Mouse (Mus musculus): Measurements from ENCODE around the gene Sms. TPM values are rescaled to one million over a fixed set of nuclear protein-coding genes. Genes with fewer than 3 reads are reported as not detected.

Gene Sms
- total RNA-seq, 1 experiment from 2014 or later, result 95.3 TPM

DNA sequence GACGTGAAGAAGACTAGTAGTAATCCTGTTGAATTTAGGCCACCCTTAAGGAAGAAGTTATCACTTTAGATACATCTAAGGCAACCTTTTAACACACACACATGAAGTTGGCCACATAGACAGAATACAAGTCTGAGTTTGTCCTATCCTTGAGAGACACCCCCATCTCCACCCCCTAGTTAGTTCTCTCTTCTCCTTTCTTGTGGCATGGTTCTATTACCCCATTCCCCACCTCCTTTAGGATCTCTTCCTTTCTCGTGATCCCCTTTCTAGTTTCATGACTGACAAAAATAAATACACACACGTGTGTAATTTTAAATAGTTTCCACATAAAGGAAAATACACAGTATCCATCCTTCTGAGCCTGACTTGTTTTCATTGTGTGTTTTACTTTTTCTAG is 23.3 kb downstream of the Sms start:
- no peak for ATAC-seq (replicated peaks in 1 of 2; ENCODE audit: insufficient read depth in 1 of 2, low FRiP score in 2 of 2, low TSS enrichment in 1 of 2, low read depth in 1 of 2, poor library complexity in 2 of 2, severe bottlenecking in 2 of 2)

DNA sequence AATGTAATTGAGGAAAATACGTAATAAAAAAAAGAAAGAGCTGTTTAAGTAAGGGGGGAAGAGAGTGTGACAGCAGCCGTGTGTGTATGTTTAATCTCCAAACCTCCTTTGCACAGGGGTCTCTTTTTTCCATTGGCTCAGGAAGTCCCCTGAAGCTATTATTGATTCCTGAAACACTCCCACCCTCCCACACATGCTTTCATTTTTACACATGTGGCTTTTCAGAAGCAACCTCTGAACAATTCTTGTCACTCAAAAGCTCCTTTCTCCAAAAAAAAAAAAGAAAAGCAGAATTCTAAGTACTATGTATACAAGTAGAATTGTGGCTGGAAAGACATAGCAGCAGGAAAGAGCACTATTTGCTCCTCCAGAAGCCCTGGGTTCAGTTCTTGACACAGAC is 24.0 kb downstream of the Sms start:
- ATAC-seq (replicated peaks in 1 of 2; ENCODE audit: insufficient read depth in 1 of 2, low FRiP score in 2 of 2, low TSS enrichment in 1 of 2, low read depth in 1 of 2, poor library complexity in 2 of 2, severe bottlenecking in 2 of 2), result no peak

DNA sequence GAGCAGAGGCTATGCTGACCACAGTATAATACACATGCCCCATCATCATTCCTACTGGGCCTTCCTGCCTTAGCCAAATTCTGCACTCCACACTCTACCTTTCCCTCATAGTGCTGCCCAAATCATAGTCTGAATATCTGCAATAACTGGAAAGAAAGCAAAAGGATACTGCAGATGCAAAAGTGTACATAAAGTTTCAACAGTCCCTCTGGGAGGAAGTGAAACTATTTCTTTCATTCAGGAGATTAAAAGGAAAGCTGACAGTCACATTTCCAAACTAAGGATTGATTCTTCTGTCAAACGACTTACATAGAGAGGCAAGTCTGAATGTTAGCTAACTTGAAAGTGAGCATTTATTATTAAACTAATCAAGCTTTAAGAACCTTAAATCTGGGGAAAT is 26.1 kb downstream of the Sms start:
- no peak for ATAC-seq (replicated peaks in 1 of 2; ENCODE audit: insufficient read depth in 1 of 2, low FRiP score in 2 of 2, low TSS enrichment in 1 of 2, low read depth in 1 of 2, poor library complexity in 2 of 2, severe bottlenecking in 2 of 2)

DNA sequence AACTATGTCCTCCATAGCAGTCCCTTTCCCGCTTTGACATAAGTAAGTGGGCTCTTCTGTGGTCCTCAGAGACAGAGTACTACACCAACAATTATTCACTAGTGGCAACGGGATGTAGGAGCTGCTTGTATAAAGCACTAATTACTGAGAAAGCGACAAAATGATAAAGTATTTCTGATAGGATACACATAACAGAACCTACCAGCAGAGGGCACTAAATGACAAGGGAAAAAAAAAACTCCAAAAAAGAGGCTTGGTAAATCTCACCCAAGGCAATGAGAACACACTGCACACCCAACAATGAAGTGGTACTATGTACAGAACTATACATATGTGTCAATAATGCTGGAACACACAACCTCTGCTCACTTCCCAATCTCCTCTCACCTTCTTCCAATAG is 29.4 kb downstream of the Sms start:
- ATAC-seq (replicated peaks in 1 of 2; ENCODE audit: insufficient read depth in 1 of 2, low FRiP score in 2 of 2, low TSS enrichment in 1 of 2, low read depth in 1 of 2, poor library complexity in 2 of 2, severe bottlenecking in 2 of 2), result peak in 1 of 2 experiments; percentile 42; a peak in 1 of 4 replicates

DNA sequence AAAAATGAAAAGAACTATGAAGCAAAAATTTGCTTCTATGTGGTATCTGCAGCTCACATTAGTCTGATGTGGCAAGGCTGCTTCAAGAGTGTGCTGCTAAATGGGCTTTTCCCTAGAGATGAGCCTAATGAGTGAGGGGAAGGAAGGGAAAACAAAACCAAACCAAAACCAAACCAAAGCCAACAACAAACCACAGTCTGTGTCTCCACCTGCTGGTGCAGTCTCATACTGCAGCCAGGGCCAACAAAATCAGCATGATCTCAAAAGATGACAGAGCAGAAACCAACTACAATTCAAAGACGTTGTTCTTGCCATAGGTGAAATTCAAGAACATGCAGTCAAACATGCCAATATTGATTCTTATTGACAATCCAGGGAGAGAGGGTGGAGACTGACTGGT is 37.7 kb downstream of the Sms start:
- peak; percentile 65 to 69; a peak in 3 of 4 replicates for ATAC-seq (replicated peaks in 1 of 2; ENCODE audit: insufficient read depth in 1 of 2, low FRiP score in 2 of 2, low TSS enrichment in 1 of 2, low read depth in 1 of 2, poor library complexity in 2 of 2, severe bottlenecking in 2 of 2)

DNA sequence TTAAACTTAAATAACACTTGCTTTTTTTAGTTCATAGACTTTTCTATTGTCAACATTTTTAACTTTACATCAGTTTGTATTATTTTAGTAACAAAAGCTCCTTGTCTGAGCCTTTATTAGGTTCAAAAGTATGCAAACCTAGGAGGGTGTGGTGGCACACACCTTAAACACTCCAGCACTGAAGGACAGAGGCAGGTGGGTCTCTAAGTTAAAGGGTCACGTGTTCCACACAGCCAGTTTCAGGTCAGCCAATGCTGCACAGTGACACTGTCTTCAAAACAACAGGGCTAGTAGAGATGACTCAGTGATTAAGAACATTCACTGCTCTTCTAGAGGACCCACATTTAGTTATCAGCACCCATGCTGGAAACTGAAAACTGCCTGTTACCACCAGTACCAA is 43.1 kb downstream of the Sms start:
- ATAC-seq (replicated peaks in 1 of 2; ENCODE audit: insufficient read depth in 1 of 2, low FRiP score in 2 of 2, low TSS enrichment in 1 of 2, low read depth in 1 of 2, poor library complexity in 2 of 2, severe bottlenecking in 2 of 2), result no peak

DNA sequence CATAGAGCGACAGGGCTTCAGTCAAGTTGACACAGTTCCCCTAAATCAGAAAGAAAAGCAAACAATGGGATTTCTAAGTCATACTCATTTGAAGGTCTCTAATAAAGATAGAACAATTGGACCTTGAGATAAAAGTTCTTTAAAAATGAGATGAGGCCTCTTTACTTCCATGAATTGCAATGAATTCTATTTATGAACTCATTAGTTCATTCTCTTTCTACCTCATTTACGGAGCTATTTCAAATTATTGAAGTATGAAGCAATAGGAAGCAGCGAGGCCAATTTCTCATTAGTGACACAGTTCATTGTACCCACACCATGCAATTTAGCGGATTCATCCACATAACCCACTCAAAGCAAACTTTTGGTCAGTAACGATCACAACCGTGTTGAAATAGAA is 44.7 kb downstream of the Sms start:
- ATAC-seq (replicated peaks in 1 of 2; ENCODE audit: insufficient read depth in 1 of 2, low FRiP score in 2 of 2, low TSS enrichment in 1 of 2, low read depth in 1 of 2, poor library complexity in 2 of 2, severe bottlenecking in 2 of 2), result no peak

DNA sequence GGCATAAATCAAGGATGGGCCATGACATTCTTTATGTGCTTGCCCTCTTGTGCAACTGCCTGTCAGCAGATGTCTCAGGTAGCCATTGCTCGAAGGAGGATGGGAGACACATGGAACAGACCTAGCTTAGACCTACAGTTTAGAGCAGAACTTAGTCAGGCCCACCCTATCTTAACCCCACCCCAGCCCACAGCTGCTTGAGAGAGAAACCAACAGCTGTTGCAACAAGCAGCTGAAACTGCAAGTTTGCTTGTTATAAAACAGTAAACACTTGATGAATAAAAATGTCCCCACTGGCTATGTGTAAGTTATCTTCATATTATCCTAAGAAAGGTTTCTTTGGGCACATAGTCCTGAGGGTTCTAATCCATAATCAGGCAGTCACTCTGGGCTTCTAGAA is 57.3 kb downstream of the Sms start:
- no peak for ATAC-seq (replicated peaks in 1 of 2; ENCODE audit: insufficient read depth in 1 of 2, low FRiP score in 2 of 2, low TSS enrichment in 1 of 2, low read depth in 1 of 2, poor library complexity in 2 of 2, severe bottlenecking in 2 of 2)

DNA sequence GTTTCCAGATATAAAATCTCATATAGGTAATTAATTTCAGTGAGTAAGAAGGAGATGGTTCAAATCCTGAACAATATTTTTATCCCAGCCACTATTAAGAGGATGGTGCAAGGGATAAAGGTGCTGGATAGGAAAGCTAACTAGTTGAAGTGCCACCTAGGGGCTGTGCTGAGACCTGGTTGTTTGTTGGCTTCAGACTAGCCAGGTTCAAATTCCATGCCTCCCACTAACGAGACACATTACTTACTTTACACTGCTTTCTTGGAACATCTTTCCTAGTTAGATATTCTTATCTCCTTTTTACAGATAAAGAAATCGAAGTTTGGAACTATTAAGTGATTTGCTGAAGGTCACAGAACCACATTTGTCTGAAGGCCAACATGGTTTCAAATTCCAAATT is 72.6 kb downstream of the Sms start:
- no peak for ATAC-seq (replicated peaks in 1 of 2; ENCODE audit: insufficient read depth in 1 of 2, low FRiP score in 2 of 2, low TSS enrichment in 1 of 2, low read depth in 1 of 2, poor library complexity in 2 of 2, severe bottlenecking in 2 of 2)

DNA sequence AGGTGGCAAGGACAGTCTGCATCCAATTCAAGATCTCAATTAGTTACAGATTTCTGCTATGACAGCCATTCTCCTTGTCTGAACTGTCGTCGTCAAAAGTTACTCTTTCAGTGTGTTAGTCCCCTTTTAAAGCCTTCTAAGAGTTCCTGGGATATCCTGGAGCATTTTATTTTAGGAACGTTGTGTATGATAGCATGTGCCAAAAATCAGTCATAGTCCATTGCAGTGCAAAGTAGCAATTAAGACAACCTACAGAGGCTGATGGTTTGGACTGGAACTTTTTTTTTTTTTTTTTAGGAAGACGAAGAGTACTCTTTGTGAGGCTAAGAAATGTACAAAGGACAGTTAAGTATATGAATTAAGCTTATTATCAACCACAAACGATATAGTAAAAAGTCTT is 76.9 kb downstream of the Sms start, which contains the start of gene Phex:
Gene Phex, minus strand, starts transcription at position 101 of the 400 bp plus-strand sequence.
- no peak for ATAC-seq (replicated peaks in 1 of 2; ENCODE audit: insufficient read depth in 1 of 2, low FRiP score in 2 of 2, low TSS enrichment in 1 of 2, low read depth in 1 of 2, poor library complexity in 2 of 2, severe bottlenecking in 2 of 2)

DNA sequence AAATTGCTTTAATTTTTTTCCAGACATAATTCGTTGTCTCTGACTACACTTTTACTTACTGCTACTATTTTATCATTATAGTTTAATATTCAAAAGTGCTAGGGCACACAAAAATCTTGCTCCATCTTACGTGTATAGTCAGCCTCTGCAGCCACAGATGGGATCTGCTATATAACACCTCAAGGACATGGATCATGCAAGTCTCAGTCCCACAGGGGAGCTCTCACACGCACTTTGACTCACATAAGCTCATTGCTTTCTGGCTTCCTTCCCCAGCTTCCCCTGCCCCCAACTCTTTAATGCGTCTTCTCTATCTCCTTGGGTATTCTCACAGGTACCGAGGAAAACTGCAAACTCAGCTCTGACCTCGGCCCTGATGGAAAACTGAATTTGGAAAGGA is 87.2 kb downstream of the Sms start:
- no peak for ATAC-seq (replicated peaks in 1 of 2; ENCODE audit: insufficient read depth in 1 of 2, low FRiP score in 2 of 2, low TSS enrichment in 1 of 2, low read depth in 1 of 2, poor library complexity in 2 of 2, severe bottlenecking in 2 of 2)

Other genes with a start within 250 kb of the Sms start
- 0.15 TPM in 1 of 2 replicates, not detected in the other for gene Phex, start 77.0 kb downstream of the Sms start, total RNA-seq (2017)
- gene Yy2, start 76.7 kb upstream of the Sms start, total RNA-seq (2017), result 1.5 and 7.6 TPM in 2 replicates
- 12.4 and 20.2 TPM in 2 replicates for gene Mbtps2, start 106.4 kb upstream of the Sms start, total RNA-seq (2017)
- gene Smpx, start 206.6 kb upstream of the Sms start, total RNA-seq (2017), result not detected in 2 replicates

All from hematopoietic stem cell, adult 5-6 weeks (primary cell).